Mouse (Mus musculus) forebrain, embryonic 11.5 days (tissue): ENCODE data around the gene Epn1. TPM values are rescaled to one million over a fixed set of nuclear protein-coding genes. Genes with fewer than 3 reads are reported as not detected.
A peak's percentile ranks its signal among the peaks of the same experiment; 100 is the strongest.

Source experiments
- ATAC-seq: fragments of 200-750 bp; cut with Nextera tagmentation; replicated peaks from 2 replicates; pipeline ENCODE4 v1.8.0; 2017; ENCODE audit warnings: moderate TSS enrichment; ENCODE audit not compliant: low FRiP score
- DNase-seq: peaks from one replicate; pipeline ENCODE4 v3.0.0-alpha.2; 2017; ENCODE audit warnings: low spot score
- H3K27ac ChIP-seq: fragments of 300-500 bp; sonication (generic); 2 replicates; pipeline ENCODE4 v1.5.1; 2014; ENCODE audit warnings: low read depth, low read length
- H3K27me3 ChIP-seq: fragments of 300-500 bp; sonication (generic); 2 replicates; pipeline ENCODE4 v1.6.1; 2014; ENCODE audit warnings: mild to moderate bottlenecking, low read length, mixed read lengths; ENCODE audit not compliant: control insufficient read depth, insufficient read depth
- H3K36me3 ChIP-seq: fragments of 300-500 bp; sonication (generic); 2 replicates; pipeline ENCODE4 v1.6.1; 2014; ENCODE audit warnings: mild to moderate bottlenecking, low read length, moderate library complexity, mixed read lengths; ENCODE audit not compliant: control insufficient read depth, insufficient read depth
- H3K4me1 ChIP-seq: fragments of 300-500 bp; sonication (generic); replicated peaks from 2 replicates; pipeline ENCODE4 v1.6.1; 2014; ENCODE audit warnings: low read length, mixed read lengths; ENCODE audit not compliant: control insufficient read depth, insufficient read depth
- H3K4me2 ChIP-seq: fragments of 300-500 bp; sonication (generic); 2 replicates; pipeline ENCODE4 v1.6.1; 2014; ENCODE audit warnings: low read depth, mild to moderate bottlenecking, low read length, moderate library complexity, mixed read lengths; ENCODE audit not compliant: severe bottlenecking
- H3K4me3 ChIP-seq: fragments of 300-500 bp; sonication (generic); 2 replicates; pipeline ENCODE4 v1.5.1; 2014; ENCODE audit warnings: low read depth, low read length
- H3K9ac ChIP-seq: fragments of 300-500 bp; sonication (generic); 2 replicates; pipeline ENCODE4 v1.6.1; 2014; ENCODE audit warnings: low read length
- H3K9me3 ChIP-seq: fragments of 300-500 bp; sonication (generic); 2 replicates; pipeline ENCODE4 v1.6.1; 2016; ENCODE audit warnings: low read length, mixed read lengths; ENCODE audit not compliant: control insufficient read depth
- WGBS: fragments of 180-500 bp; shearing (Covaris S2); extraction: QIAGEN DNeasy Blood & Tissue Kit; methylation state at CpG from one replicate; pipeline ENCODE4 v1.1.7; 2014; 5-methylcytosine and 5-hydroxymethylcytosine counted together
- microRNA-seq: library from miRNA; unstranded; fragments of <30 nt; microRNA quantifications from one replicate; pipeline ENCODE4, GENCODE M21; 2016; ENCODE audit not compliant: insufficient number of aligned reads
- polyA plus RNA-seq: library from polyadenylated mRNA; unstranded; fragments of >200 nt; fragmentation: Nextera tagmentation; extraction: Ambion mirVana; gene quantifications from 2 replicates; pipeline ENCODE4 v1.2.1, GENCODE M21; 2014

The Epn1 gene
- polyA plus RNA-seq, 1 experiment from 2014 or later = 70.1 TPM

DNA sequence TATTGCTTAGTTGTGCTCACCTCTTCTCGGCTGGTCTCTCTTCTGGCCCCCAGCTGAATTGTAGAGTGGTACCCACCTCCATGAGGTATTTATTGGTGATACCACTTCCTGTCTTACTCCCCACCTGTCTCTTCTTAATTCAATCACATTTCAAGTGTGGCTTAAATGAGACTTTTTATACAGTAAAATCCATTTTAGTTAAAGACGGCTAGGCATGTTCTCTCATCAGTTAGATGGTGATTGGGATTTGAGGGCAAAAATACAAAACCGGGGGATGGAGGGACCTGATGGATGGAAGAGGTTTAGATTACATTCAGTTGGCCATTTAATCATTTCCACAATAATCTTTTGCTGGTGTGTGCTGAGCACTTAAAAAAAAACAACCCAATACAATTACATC lies 36.8 kb downstream of the Epn1 start, which contains the start of gene Rfpl4:
Gene Rfpl4 (minus strand): TSS at position 101 of the 400 bp plus-strand sequence.
- 82% methylated on average over 3 of the region's 3 CpGs for WGBS
- ATAC-seq (no peak), DNase-seq (no peak)
- Histone ChIP-seq H3K27me3 (no peaks in the 10 kb centered on the region), H3K36me3 (no peaks in the 10 kb centered on the region), H3K4me2 (no peak within 1 kb of the TSS), H3K27ac (no peak within 1 kb of the TSS), H3K4me3 (no peak within 1 kb of the TSS), H3K9ac (no peak within 1 kb of the TSS), H3K9me3 (no peaks in the 10 kb centered on the region), H3K4me1 (no peaks in the 10 kb centered on the region)

DNA sequence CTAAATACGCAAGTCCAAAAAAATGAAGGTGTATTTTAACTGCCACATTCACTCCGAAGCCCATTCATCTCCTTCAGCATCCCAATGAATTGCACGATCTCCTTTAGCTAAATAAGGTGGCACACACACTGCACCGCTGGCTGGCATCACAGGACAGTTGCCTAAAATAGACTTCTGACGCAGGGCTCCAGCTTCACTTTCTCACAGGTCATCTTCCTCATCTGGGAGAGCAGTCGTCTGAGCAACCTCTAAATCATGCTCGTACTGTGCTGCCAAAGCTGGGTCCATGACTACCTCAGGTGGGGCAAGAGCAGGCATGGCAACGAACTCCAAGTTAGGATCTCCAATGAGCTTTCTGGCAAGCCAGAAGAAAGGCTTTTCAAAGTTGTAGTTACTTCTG lies 45.0 kb downstream of the Epn1 start:
- Histone ChIP-seq H3K27me3 (no peaks in the 10 kb centered on the region), H3K4me3 (no peak overlapping the region), H3K4me1 (no peaks in the 10 kb centered on the region), H3K9ac (no peak overlapping the region), H3K27ac (no peak overlapping the region), H3K4me2 (no peak overlapping the region), H3K9me3 (no peaks in the 10 kb centered on the region), H3K36me3 (no peaks in the 10 kb centered on the region)
- WGBS = 92% methylated on average over 8 of the region's 8 CpGs
- no peak for DNase-seq
- no peak for ATAC-seq

DNA sequence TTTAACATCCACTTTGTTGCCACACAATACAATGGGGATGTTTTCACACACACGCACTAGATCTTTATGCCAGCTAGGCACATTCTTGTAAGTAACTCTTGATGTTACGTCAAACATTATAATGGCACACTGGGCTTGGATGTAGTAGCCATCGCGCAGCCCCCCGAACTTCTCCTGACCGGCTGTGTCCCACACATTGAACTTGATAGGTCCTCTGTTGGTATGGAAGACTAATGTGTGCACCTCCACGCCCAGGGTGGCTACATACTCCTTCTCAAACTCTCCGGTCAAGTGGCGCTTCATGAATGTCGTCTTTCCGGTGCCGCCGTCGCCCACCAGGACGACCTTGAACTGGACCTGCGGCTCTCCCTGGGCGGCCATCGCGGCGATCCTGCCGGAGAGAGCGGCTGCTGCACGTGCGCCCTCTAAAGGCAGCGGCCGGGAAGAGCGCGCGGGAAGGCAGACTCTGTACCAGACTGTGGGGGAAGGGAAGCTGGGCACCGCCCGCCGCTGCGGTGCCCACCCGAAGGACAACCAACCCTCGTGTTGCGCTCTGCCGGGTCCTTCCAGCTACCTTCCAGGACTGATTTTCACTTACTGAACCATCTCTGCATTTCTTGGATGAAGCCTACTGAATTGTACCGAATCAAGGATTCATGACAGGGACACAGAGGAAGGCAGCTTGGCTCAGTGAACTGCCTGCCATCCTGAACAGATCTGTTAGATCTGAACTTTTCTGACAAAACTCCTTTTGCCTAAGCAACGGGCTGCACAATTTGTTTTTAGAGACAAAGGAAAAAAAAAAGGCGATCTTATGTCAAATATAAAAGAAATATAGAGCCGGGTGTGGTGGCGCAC lies 45.7 kb downstream of the Epn1 start, which contains the start of gene Rasl2-9:
Gene Rasl2-9 (minus strand): TSS at position 402 of the 858 bp plus-strand sequence.
- no peaks in the 10 kb centered on the region for H3K27me3 ChIP-seq
- peak; percentile 84 for ATAC-seq
- WGBS = 19% methylated on average over 42 of the region's 42 CpGs
- no peaks in the 10 kb centered on the region for H3K36me3 ChIP-seq
- H3K4me1 ChIP-seq = no peaks in the 10 kb centered on the region
- peak within 1 kb of the TSS; percentile 53 for H3K9ac ChIP-seq
- no peaks in the 10 kb centered on the region for H3K9me3 ChIP-seq
- H3K4me3 ChIP-seq = peak within 1 kb of the TSS; percentile 18; the same call in 1 of the 2 replicates
- peak within 1 kb of the TSS; percentile 48 for H3K4me2 ChIP-seq
- peak; percentile 85 for DNase-seq
- H3K27ac ChIP-seq = no peak within 1 kb of the TSS

Small RNA genes lying within 50 kb of the gene (microRNA-seq; reads per million reads assigned to microRNA genes)
- gene Gm26217 = not detected

Other genes starting within 250 kb of the Epn1 start
- 2.2 and 3.0 TPM in 2 replicates for gene Shisa7, start 235.5 kb upstream of the Epn1 start, polyA plus RNA-seq
- gene Isoc2b, start 210.0 kb upstream of the Epn1 start, polyA plus RNA-seq = 2.0 and 3.2 TPM in 2 replicates
- gene Isoc2a, start 203.1 kb upstream of the Epn1 start, polyA plus RNA-seq = 0.69 and 0.75 TPM in 2 replicates
- 0.56 and 0.59 TPM in 2 replicates for gene Gm36210, start 173.7 kb upstream of the Epn1 start, polyA plus RNA-seq
- 4.8 and 5.0 TPM in 2 replicates for gene Zfp628, start 165.0 kb upstream of the Epn1 start, polyA plus RNA-seq
- 10.8 and 12.6 TPM in 2 replicates for gene Nat14, start 158.2 kb upstream of the Epn1 start, polyA plus RNA-seq
- 0.79 and 0.91 TPM in 2 replicates for gene Ssc5d, start 154.4 kb upstream of the Epn1 start, polyA plus RNA-seq
- gene Sbk2, start 115.8 kb upstream of the Epn1 start, polyA plus RNA-seq = 0.33 TPM in 1 of 2 replicates, not detected in the other
- gene Sbk3, start 109.1 kb upstream of the Epn1 start, polyA plus RNA-seq = 0.12 TPM in 1 of 2 replicates, not detected in the other
- 58.5 and 60.0 TPM in 2 replicates for gene Zfp579, start 84.1 kb upstream of the Epn1 start, polyA plus RNA-seq
- gene Zfp524, start 65.8 kb upstream of the Epn1 start, polyA plus RNA-seq = 9.5 and 11.1 TPM in 2 replicates
- 67.0 and 68.3 TPM in 2 replicates for gene Fiz1, start 65.5 kb upstream of the Epn1 start, polyA plus RNA-seq
- gene Gm44973, start 64.7 kb upstream of the Epn1 start, polyA plus RNA-seq = 0.23 and 1.9 TPM in 2 replicates
- 6.7 and 7.3 TPM in 2 replicates for gene Zfp865, start 59.9 kb upstream of the Epn1 start, polyA plus RNA-seq
- gene Ccdc106, start 59.7 kb upstream of the Epn1 start, polyA plus RNA-seq = 7.2 and 7.8 TPM in 2 replicates
- not detected in 2 replicates for gene 4632433K11Rik, start 46.1 kb upstream of the Epn1 start, polyA plus RNA-seq
- 3.9 and 4.8 TPM in 2 replicates for gene Zfp784, start 41.8 kb upstream of the Epn1 start, polyA plus RNA-seq
- 44.6 and 51.4 TPM in 2 replicates for gene Zfp580, start 28.7 kb upstream of the Epn1 start, polyA plus RNA-seq
- gene U2af2, start 18.1 kb upstream of the Epn1 start, polyA plus RNA-seq = 222 and 236 TPM in 2 replicates
- gene Rfpl4, start 36.7 kb downstream of the Epn1 start, polyA plus RNA-seq = not detected in 2 replicates
- gene Rasl2-9, start 45.7 kb downstream of the Epn1 start, polyA plus RNA-seq = 0.19 and 0.27 TPM in 2 replicates
- gene Vmn1r55, start 69.4 kb downstream of the Epn1 start, polyA plus RNA-seq = not detected in 2 replicates
- not detected in 2 replicates for gene Vmn1r56, start 116.5 kb downstream of the Epn1 start, polyA plus RNA-seq
- gene Vmn1r57, start 138.3 kb downstream of the Epn1 start, polyA plus RNA-seq = not detected in 2 replicates